Mouse (Mus musculus): ENCODE measurements around the gene Fbxw5.

DNA sequence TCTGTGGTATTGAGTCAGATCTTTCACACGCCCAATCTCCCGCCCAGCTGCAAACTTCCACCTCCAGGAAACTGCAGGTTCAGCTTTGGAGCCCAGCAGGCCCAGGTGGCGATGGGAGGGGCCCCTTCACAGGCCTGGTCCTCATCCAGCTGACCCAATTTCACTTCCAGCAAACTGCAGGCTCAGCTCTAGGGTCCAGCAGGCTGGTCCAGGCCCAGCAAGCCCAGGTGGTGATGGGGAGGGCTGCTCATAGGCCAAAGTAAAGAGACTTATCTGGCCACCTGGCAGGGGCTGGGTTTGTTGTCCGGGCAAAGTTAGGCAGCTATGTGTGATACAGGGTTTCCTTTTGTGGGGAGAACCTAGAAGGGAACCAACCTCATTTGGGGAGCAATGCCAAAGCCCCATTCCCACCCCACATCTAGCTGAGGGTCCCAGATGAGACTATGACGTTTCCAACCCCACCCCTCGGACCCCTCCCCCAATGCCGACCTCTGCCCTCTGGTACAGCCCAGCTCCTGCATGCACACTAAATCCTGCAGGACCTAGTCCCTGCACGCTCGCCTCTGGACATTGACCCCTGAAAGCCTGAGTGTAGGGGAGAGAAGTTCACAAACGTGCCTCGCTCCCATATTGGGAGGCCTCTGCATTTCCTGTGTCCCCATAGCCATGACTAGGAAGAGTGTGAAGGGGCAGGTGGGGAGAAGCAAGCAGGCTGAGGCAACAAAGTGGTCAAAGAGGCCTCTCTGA is 15.5 kb upstream of the Fbxw5 start:
- TF ChIP-seq POLR2A (IDR thresholded peaks at IDR 0.05; ENCODE audit: borderline replicate concordance, control insufficient read depth, low read depth, low read length) (no peak), CTCF (IDR thresholded peaks at IDR 0.05; ENCODE audit: control insufficient read depth, insufficient read depth, low read length) (no peak)

All from bone marrow, adult 2 months (tissue).